Mouse (Mus musculus) embryonic fibroblast, embryonic 13.5 days (primary cell): Measurements from ENCODE around the gene Slc2a10. TPM values are rescaled to one million over a fixed set of nuclear protein-coding genes. Genes with fewer than 3 reads are reported as not detected.
"Not testable (repeated sequence)": the region's sequence is repeated elsewhere in the genome, so short reads cannot be mapped to it uniquely, and the experiment has no call there.

Experiments
- H3K27ac ChIP-seq: 2 replicates; pipeline ENCODE4 v1.5.1; 2012; ENCODE audit warnings: low read length, control low read depth, inconsistent platforms; ENCODE audit not compliant: insufficient read depth
- H3K4me1 ChIP-seq: 2 replicates; pipeline ENCODE4 v1.6.1; 2011; ENCODE audit warnings: low read length; ENCODE audit not compliant: control insufficient read depth, insufficient read depth
- H3K4me3 ChIP-seq: 2 replicates; pipeline ENCODE4 v1.5.1; 2011; ENCODE audit warnings: mild to moderate bottlenecking, control low read depth, low read length; ENCODE audit not compliant: insufficient read depth
- CTCF ChIP-seq: IDR thresholded peaks from 2 replicates; pipeline ENCODE4 v1.5.1; 2011; ENCODE audit warnings: mild to moderate bottlenecking, control low read depth, low read length, moderate library complexity, borderline replicate concordance; ENCODE audit not compliant: insufficient read depth
- POLR2A ChIP-seq: IDR thresholded peaks from 2 replicates; pipeline ENCODE4 v1.6.1; 2011; ENCODE audit warnings: low read depth, mild to moderate bottlenecking, control low read depth, low read length, moderate library complexity
- polyA plus RNA-seq: library from polyadenylated mRNA; stranded (reverse); fragments of >200 nt; gene quantifications from 2 replicates; pipeline ENCODE4 v1.2.4, GENCODE M21; 2011; ENCODE audit warnings: low read depth; ENCODE audit not compliant: missing spikeins, insufficient read length

Slc2a10 gene
- polyA plus RNA-seq, 1 experiment = 10.9 TPM

GRCm38 (mm10) chr2:165497706-165498275 lies 5.8 kb upstream of the Slc2a10 start:
- no peak for TF ChIP-seq POLR2A
- no peak for TF ChIP-seq CTCF
- Histone ChIP-seq H3K27ac (no peak overlapping the region), H3K4me1 (no peaks in the 10 kb centered on the region), H3K4me3 (no peak overlapping the region)

- Histone ChIP-seq H3K4me3 (no peak overlapping the region), H3K4me1 (no peaks in the 10 kb centered on the region), H3K27ac (no peak overlapping the region)
- no peak for TF ChIP-seq POLR2A
- TF ChIP-seq CTCF = no peak
Measured at GRCm38 (mm10) chr2:165498816-165499215, 4.8 kb upstream of the Slc2a10 start.

- Histone ChIP-seq H3K4me1 (no peaks in the 10 kb centered on the region), H3K4me3 (no peak overlapping the region), H3K27ac (no peak overlapping the region)
- no peak for TF ChIP-seq CTCF
- no peak for TF ChIP-seq POLR2A
Measured at GRCm38 (mm10) chr2:165509686-165510085, 6.1 kb downstream of the Slc2a10 start.

GRCm38 (mm10) chr2:165510466-165510865 lies 6.9 kb downstream of the Slc2a10 start:
- Histone ChIP-seq H3K4me3 (no peak overlapping the region), H3K27ac (no peak overlapping the region), H3K4me1 (no peaks in the 10 kb centered on the region)
- TF ChIP-seq POLR2A = no peak
- no peak for TF ChIP-seq CTCF

GRCm38 (mm10) chr2:165510914-165511458 lies 7.4 kb downstream of the Slc2a10 start:
- not testable (repeated sequence) for H3K4me1 ChIP-seq, H3K4me3 ChIP-seq, H3K27ac ChIP-seq

- H3K4me1 ChIP-seq, H3K4me3 ChIP-seq, H3K27ac ChIP-seq: not testable (repeated sequence)
Measured at GRCm38 (mm10) chr2:165511530-165511929, 7.9 kb downstream of the Slc2a10 start.

GRCm38 (mm10) chr2:165512426-165512825 lies 8.8 kb downstream of the Slc2a10 start:
- H3K4me1 ChIP-seq = no peaks in the 10 kb centered on the region
- H3K4me3 ChIP-seq = no peak overlapping the region
- no peak for TF ChIP-seq POLR2A
- no peak for TF ChIP-seq CTCF
- no peak overlapping the region for H3K27ac ChIP-seq

GRCm38 (mm10) chr2:165512870-165513600 lies 9.4 kb downstream of the Slc2a10 start:
- Histone ChIP-seq H3K4me3 (no peak overlapping the region), H3K27ac (no peak overlapping the region), H3K4me1 (no peaks in the 10 kb centered on the region)
- TF ChIP-seq POLR2A = no peak
- no peak for TF ChIP-seq CTCF

- TF ChIP-seq CTCF = no peak
- no peak for TF ChIP-seq POLR2A
- Histone ChIP-seq H3K4me3 (no peak overlapping the region), H3K4me1 (no peaks in the 10 kb centered on the region), H3K27ac (no peak overlapping the region)
Measured at GRCm38 (mm10) chr2:165515178-165515728, 11.7 kb downstream of the Slc2a10 start.

GRCm38 (mm10) chr2:165525609-165526008 lies 22.0 kb downstream of the Slc2a10 start:
- TF ChIP-seq CTCF (no peak), POLR2A (no peak)
- H3K4me3 ChIP-seq = no peak overlapping the region
- H3K4me1 ChIP-seq = no peaks in the 10 kb centered on the region
- H3K27ac ChIP-seq = no peak overlapping the region
